ENCODE assay signal across 8 mouse cellular contexts in genomic region chr9:43745951-43746703, GRCm38 (mm10). TPM values are rescaled to one million over a fixed set of nuclear protein-coding genes. Genes with fewer than 3 reads are reported as not detected.
DNase-seq lines count a peak whose midpoint lies in the region; ATAC-seq and TF ChIP-seq lines count a peak whose summit lies in the region.

No protein-coding gene starts in this region.

- H3K4me2 ChIP-seq in heart, embryonic 12.5 days: peak overlapping the region; percentile 88
- peak overlapping the region; percentile 80 for H3K4me2 ChIP-seq in hindbrain, embryonic 16.5 days (ENCODE audit: low read length)
- H3K4me2 ChIP-seq in midbrain, embryonic 14.5 days (ENCODE audit: low read length): peak overlapping the region; percentile 91

- no peak for TF ChIP-seq POLR2A in cortical plate, adult 2 months (IDR thresholded peaks at IDR 0.05; ENCODE audit: extremely low read depth, insufficient read depth, low read length)

- peak overlapping the region; percentile 82; the same call in 1 of the 2 replicates for H3K9ac ChIP-seq in heart, embryonic 12.5 days
- H3K9ac ChIP-seq in hindbrain, embryonic 16.5 days (ENCODE audit: low read depth, low read length): peak overlapping the region; percentile 96
- peak overlapping the region; percentile 96 for H3K9ac ChIP-seq in midbrain, embryonic 14.5 days (replicated peaks; ENCODE audit: low read length)

- 9% methylated on average over 13 of the region's 13 CpGs for WGBS in heart, embryonic 12.5 days
- WGBS in hindbrain, embryonic 16.5 days: 4% methylated on average over 12 of the region's 13 CpGs
- 2% methylated on average over 13 of the region's 13 CpGs for WGBS in midbrain, embryonic 14.5 days

- no peaks in the 10 kb centered on the region for H3K36me3 ChIP-seq in heart, embryonic 12.5 days
- no peaks in the 10 kb centered on the region for H3K36me3 ChIP-seq in hindbrain, embryonic 16.5 days (ENCODE audit: control insufficient read depth, insufficient read depth, low read length)
- no peaks in the 10 kb centered on the region for H3K36me3 ChIP-seq in midbrain, embryonic 14.5 days (ENCODE audit: control insufficient read depth, insufficient read depth, low read length)

- TF ChIP-seq CTCF in cortical plate, adult 2 months (IDR thresholded peaks at IDR 0.05; ENCODE audit: extremely low read depth, insufficient read depth, low read length): no peak

- H3K27me3 ChIP-seq in heart, embryonic 12.5 days (replicated peaks): peaks cover 28% of the 10 kb centered on the region
- H3K27me3 ChIP-seq in hindbrain, embryonic 16.5 days (replicated peaks; ENCODE audit: control insufficient read depth, insufficient read depth, low read length): no peaks in the 10 kb centered on the region
- no peaks in the 10 kb centered on the region for H3K27me3 ChIP-seq in midbrain, embryonic 14.5 days (ENCODE audit: control insufficient read depth, insufficient read depth, low read length)

- no peaks in the 10 kb centered on the region for H3K9me3 ChIP-seq in heart, embryonic 12.5 days (replicated peaks)
- no peaks in the 10 kb centered on the region for H3K9me3 ChIP-seq in hindbrain, embryonic 16.5 days (ENCODE audit: control insufficient read depth, low read length)
- no peaks in the 10 kb centered on the region for H3K9me3 ChIP-seq in midbrain, embryonic 14.5 days (ENCODE audit: control insufficient read depth, low read length)

- no peak overlapping the region for H3K27ac ChIP-seq in heart, embryonic 12.5 days (ENCODE audit: poor library complexity, severe bottlenecking)
- H3K27ac ChIP-seq in cortical plate, adult 2 months (ENCODE audit: insufficient read depth, low read length): no peak overlapping the region
- H3K27ac ChIP-seq in hindbrain, embryonic 16.5 days (ENCODE audit: low read depth, low read length): peak overlapping the region; percentile 71
- H3K27ac ChIP-seq in midbrain, embryonic 14.5 days (replicated peaks; ENCODE audit: low read depth, low read length): peak overlapping the region; percentile 98

- DNase-seq in heart, postnatal 25 days (ENCODE audit: low spot score): no peak
- peak; percentile 70 for DNase-seq in midbrain, embryonic 14.5 days
- DNase-seq in layer of hippocampus, adult 9-11 months: no peak
- no peak for DNase-seq in yolk sac, embryonic 10.5 days (ENCODE audit: low spot score)
- no peak for DNase-seq in frontal cortex, postnatal 36 days (ENCODE audit: low spot score in 2 of 2)

- ATAC-seq in heart, embryonic 12.5 days (ENCODE audit: insufficient number of reproducible peaks, low FRiP score): no peak
- no peak for ATAC-seq in hindbrain, embryonic 16.5 days
- ATAC-seq in midbrain, embryonic 14.5 days (ENCODE audit: low FRiP score, low TSS enrichment): no peak

- intact Hi-C loops in heart, postnatal 25 days (cut with DNase I): loop anchor here (2.0 kb wide), 1 partner anchor 227 kb away; no protein-coding TSS in a partner anchor

- H3K4me3 ChIP-seq in heart, embryonic 12.5 days: peak overlapping the region; percentile 64
- peak overlapping the region; percentile 63 for H3K4me3 ChIP-seq in cortical plate, adult 2 months (ENCODE audit: insufficient read depth, low read length)
- H3K4me3 ChIP-seq in hindbrain, embryonic 16.5 days (ENCODE audit: low read length): peak overlapping the region; percentile 87
- H3K4me3 ChIP-seq in midbrain, embryonic 14.5 days (replicated peaks; ENCODE audit: low read depth, low read length): peak overlapping the region; percentile 92

- peaks cover 20% of the 10 kb centered on the region for H3K4me1 ChIP-seq in heart, embryonic 12.5 days (replicated peaks)
- H3K4me1 ChIP-seq in cortical plate, adult 2 months (ENCODE audit: control insufficient read depth, insufficient read depth, low read length): peaks cover 1% of the 10 kb centered on the region; the same call in 1 of the 2 replicates
- H3K4me1 ChIP-seq in hindbrain, embryonic 16.5 days (ENCODE audit: control insufficient read depth, insufficient read depth, low read depth, low read length): peaks cover 57% of the 10 kb centered on the region
- H3K4me1 ChIP-seq in midbrain, embryonic 14.5 days (ENCODE audit: control insufficient read depth, insufficient read depth, low read length): peaks cover 57% of the 10 kb centered on the region

RNA-seq across cellular contexts. Expression of gene Nectin1, which starts 2.3 kb away (rescaled TPM):
- polyA plus RNA-seq in heart, embryonic 12.5 days (2016; fragmentation: Nextera tagmentation; extraction: Ambion mirVana): 1.9 and 2.1 TPM in 2 replicates
- 1 to 10 TPM; 3.0 to 3.6 TPM for total RNA-seq in heart, postnatal 25 days (2021)
- 19.0 and 19.2 TPM in 2 replicates for polyA plus RNA-seq in cortical plate, adult 2 months (2012; rRNA removed)
- polyA plus RNA-seq in hindbrain, embryonic 16.5 days (2015; fragmentation: Nextera tagmentation; extraction: Ambion mirVana): 12.9 and 15.5 TPM in 2 replicates
- 16.7 and 21.0 TPM in 2 replicates for polyA plus RNA-seq in midbrain, embryonic 14.5 days (2014; fragmentation: Nextera tagmentation; extraction: Ambion mirVana)

Comparison
In these comparisons a context has a peak if more than half of its experiments do, and no peak if none do; other contexts are left out.
1. H3K27ac ChIP-seq: peak in hindbrain, embryonic 16.5 days (single experiment) and midbrain, embryonic 14.5 days (single experiment); none in heart, embryonic 12.5 days (single experiment) and cortical plate, adult 2 months (single experiment).
2. Peak in every context shown above with its lines, with median percentiles within 50 percentile points of each other: H3K4me2 ChIP-seq, H3K4me3 ChIP-seq and H3K9ac ChIP-seq.